Mouse (Mus musculus): ENCODE measurements around the gene Esrp2.

Gene Esrp2

DNA sequence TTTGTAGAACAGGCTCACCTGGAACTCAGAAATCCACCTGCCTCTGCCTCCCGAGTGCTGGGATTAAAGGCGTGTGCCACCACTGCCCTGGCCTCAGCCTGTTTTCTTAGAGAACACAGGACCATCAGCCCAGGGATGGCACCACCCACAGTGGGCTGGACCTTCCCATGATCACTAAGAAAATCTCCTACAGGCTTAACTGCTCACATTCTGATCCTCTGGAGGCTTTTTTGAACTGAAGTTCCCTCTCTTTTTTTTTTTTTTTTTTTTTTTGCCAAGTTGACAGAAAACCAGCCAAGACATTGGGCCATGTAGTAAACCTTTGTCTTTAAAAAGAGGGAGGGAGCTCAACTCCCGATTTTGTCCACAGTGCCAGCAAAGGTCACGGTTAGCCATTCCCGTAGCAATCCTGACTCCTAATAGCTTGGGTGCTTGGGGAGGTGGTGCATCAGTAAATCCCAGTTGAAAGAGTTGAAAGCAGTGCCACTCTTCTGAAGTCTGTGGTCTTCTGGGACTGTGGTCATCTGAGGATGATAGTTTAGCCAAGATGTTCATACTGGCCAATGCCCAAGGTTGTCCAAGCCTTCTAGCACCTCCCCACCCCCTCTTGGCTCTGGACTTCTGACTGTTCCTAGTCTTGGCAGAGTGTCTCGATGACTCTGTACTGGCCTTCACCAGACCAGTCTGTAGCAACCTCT lies 11.2 kb upstream of the Esrp2 start:
- DNase-seq (ENCODE audit: low read depth, low spot score): no peak

DNA sequence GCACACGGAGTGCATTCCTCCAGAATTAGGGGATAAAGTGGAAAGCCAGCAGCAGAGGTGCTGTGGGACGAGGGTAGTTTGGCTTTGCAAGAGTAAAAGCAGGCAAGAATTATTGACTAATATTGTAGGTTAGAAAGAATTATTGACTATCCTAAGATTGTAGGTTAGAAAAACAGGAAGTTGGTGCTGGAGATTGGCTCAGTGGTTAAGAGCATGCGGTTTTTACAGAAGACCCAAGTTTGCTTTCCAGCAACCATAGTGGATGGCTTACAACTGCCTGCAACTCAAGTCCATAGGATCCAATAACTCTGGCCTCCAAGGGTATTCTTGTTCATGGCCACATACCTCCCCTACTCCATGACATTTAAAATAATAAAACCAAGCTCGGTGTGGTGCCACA lies 9.2 kb upstream of the Esrp2 start:
- no peak for DNase-seq (ENCODE audit: low read depth, low spot score)

DNA sequence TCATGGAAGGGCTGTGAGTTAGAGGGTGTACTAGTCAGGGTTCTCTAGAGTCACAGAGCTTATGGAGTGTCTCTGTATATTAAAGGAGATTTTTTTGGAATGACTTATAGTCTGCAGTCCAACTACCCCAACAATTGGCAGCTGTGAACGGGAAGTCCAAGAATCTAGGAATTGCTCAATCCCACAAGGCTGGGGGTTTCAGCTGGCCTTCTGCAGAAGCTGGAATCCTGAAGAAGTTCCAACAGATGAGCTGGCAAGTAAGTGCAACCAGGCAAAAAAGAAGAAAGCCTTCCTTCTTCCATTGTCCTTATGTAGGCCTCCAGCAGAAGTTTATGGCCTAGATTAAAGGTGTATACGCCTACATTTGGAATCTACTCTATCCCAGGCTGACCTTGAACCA lies 8.6 kb upstream of the Esrp2 start:
- no peak for DNase-seq (ENCODE audit: low read depth, low spot score)

DNA sequence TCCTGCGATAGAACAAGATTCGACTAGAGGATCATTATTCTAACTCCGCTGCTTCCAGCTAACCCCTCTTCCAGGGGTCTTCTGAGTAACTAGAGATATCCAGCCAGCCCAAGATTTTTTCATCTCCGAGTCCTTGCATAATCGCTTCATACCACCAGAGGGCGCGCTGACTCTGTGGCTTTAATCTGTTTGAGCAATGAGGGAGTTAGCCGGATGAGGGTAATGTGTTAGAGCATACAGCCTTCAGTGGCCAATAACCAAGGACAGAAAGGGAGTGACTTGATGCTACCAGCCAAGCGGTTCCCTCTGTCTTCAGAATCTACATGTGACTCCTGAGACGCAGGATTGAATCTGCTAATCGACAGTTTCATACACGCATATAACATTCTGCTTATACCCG lies 4.0 kb upstream of the Esrp2 start:
- peak; percentile 79 for DNase-seq (ENCODE audit: low read depth, low spot score)

DNA sequence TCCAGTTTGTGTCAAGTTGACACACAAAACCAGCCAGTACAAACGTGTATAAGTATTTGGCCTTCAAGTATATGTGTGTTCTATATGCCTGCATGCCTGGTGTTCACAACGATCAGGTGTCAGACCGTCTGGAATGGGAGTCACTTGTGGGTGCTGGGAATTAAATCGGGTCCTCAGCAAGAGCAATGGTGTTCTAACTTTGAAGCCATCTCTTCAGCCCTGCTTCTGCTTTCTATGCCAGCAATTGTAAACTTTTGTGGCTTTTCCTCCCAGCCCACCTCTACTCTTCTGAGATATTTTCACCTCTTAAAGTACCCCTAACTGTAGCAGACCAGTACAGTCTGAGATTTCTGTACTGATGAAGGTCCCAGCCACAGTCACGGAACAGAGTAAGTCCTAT lies 3.4 kb upstream of the Esrp2 start:
- no peak for DNase-seq (ENCODE audit: low read depth, low spot score)

DNA sequence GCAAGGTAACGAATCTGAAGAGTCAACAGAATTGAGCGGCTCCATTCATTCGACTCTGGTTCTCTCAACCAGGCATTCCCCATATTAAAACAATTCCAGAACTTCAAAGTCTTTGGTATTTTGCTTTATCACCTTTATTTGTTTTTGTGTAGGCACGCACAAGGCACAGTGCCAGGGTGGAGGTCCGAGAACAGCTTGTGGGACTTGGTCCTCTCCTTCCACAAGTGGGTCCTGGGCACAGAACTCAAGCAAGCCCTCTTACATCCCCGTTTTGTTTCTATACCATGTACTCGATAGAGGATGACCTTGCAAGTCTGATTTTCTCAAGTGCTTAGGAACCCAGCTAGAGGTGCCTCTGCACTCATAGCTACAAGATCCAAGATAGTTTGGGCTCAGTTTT lies 1.8 kb upstream of the Esrp2 start:
- DNase-seq (ENCODE audit: low read depth, low spot score): no peak

DNA sequence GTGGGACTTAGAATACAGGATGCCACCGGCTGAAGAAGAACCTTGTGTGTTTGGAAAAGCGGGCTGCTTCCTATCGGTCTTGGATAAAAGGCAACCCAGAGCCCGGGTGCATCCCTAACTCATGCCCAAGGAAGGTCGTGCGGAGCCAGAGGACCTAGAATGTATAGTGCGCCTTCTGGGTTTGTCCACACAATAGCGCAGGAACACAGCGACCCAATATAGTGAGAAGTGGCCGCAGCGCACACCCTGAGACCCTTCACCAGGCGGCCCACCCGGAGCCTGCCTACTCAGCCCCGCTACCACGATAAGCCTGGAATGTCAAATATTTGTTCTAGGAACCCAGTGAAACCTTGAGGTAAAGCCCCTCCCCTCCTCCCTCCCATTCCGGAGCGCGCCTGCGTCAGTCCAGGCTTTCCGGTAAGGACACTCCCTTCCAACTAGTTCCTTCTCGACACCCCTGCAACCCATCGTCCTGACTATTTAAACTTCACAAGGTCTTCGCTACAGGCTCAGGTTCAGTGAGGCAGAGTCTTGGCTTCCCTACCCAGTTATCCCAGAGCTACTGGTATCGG lies 1.2 kb upstream of the Esrp2 start:
- no peak for DNase-seq (ENCODE audit: low read depth, low spot score)

DNA sequence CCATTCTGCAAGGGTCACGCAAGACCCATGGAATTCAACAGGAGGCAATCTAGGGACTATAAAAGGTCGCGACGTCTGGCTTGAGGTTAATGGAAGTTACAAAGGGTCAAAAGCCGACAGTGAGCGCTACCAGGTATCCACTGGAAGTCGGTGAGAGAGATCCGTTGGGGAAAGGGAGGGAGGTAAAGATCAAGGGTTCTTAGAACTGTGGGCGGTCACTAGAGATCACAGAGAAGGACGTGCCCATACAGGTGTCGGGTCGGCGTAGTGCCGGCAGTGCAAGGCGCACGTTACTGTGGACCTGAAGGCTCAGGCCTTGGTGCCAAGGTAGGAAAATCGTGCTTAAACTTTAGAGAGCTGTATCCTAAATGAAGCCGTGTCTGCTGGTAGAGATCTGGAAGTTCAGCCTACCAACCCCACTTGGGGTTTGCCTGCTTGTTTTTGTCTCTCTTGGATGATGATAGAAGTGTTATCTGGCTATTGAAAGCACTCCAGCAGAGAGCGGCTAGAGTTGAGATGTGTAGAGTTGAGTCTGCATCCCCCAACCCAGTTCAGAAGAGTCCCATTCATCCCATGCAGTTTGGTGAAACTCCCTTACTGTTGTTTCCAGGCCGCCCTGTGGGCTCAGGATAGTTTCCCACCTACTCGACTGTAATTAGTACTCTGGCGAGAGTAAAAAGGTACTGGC lies 588 bp upstream of the Esrp2 start:
- DNase-seq (ENCODE audit: low read depth, low spot score): no peak

DNA sequence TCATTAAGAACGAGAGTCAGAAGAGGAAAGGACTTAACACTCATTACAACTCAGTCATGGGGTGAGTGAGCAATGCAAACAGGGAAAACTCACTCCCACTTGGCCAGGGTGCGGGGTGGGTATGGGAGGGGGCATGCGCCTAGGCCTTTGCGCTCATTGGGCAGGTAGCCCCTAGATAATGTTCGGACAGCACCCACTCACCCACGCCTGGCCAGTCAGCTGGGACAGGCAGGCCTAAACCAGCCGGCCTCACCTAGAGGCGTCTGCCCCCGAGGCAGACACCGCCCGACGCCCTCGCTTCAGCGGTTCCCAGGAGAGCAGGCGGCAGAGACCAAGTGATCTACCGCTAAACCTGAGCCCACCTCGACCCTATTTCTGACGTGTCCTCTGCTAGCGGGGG lies 1.1 kb downstream of the Esrp2 start:
- no peak for DNase-seq (ENCODE audit: low read depth, low spot score)

DNA sequence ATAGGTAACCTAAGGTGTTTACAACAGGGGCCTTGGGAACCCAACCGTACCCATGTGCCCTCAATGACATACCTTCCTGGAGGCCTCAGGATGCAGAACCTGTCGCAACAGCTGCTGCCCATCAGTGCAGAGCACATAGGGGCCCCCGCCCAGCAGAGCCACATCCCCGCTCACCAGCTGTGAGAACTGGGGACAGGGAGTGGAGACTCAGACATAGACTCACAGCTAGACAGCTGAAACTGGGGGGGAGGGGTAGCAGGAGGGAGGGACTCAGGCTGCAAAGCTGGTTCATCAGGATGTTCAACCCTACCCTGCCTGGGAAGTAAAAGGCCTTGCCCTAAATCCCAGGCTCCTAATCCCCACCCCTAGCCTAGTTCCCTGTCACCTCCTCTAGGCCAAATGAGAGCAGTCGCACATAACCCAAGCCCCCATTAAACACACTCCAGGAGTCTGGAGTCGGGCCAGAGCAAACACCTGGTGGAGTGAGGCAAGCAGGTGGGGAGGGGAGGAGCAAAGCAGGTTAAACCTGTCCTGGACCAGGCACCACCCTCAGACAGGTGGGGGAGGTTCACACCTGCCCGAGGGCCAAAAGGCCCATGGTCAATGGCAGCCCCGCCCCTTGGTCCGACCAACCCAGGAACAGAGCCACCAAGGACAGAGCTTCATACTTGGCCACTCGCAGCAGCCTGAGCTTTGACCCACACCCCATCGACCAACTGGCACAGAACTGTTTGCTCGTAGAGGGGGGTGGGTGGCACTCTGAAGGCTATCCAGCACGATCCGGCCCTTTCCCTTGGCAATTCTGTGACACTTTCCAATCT lies 1.8 kb downstream of the Esrp2 start:
- no peak for DNase-seq (ENCODE audit: low read depth, low spot score)

DNA sequence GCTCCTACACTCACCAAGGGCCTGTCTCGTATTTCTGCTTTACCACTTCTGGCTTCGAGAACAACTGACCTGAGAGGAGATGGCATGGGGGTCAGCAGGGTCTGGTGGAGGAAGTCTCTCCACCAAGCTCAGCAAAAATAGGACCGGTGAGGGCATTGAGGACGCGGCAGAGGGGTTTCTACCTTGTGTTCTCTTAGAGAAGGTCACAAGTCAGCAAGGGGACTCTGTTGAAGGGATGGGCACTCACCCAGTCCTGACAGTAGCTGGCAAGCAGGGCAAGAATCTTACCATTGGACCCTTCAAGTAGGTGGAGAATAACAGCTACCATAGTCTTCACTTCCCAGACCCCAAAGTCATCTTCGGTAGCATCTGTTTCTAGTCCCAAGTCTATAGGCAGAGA lies 2.8 kb downstream of the Esrp2 start:
- DNase-seq (ENCODE audit: low read depth, low spot score): no peak

DNA sequence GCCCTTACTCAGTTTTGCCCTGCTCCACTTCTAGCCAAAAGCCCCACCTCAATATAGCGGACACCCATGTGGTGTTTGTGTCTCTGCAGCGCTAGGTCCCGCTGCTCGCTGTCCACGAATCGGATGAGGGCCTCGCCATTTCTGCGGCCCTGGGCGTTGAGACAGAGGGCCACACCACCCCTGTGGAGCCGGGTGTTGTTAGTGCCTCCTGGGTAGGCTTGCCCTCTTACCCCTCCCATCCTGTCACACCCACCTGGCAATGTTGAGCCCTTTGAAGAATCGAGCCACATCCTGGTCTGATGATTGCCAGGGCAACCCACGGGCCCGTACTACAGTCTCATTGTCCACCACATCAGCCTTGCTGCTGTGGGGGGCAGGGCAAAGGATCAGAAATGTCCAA lies 3.2 kb downstream of the Esrp2 start:
- no peak for DNase-seq (ENCODE audit: low read depth, low spot score)

DNA sequence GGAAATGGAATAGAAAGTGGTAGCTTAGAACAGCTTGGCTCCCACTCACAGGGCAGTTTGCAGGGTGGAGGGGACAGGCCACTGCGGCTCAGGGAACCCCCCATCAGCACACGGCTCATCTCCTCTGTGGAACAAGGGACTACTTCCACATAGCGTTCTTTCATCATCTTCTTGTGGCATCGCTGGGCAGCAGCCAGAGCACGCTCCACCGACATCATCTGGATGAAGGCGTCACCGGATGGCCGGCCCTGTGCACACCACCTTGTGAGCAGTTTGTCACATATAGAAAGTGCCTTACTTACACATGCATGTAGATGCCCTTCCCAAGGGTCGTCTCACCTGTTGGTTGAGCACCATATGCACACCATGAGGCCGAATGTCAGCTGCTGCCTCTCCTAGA lies 4.4 kb downstream of the Esrp2 start:
- DNase-seq (ENCODE audit: low read depth, low spot score): no peak

DNA sequence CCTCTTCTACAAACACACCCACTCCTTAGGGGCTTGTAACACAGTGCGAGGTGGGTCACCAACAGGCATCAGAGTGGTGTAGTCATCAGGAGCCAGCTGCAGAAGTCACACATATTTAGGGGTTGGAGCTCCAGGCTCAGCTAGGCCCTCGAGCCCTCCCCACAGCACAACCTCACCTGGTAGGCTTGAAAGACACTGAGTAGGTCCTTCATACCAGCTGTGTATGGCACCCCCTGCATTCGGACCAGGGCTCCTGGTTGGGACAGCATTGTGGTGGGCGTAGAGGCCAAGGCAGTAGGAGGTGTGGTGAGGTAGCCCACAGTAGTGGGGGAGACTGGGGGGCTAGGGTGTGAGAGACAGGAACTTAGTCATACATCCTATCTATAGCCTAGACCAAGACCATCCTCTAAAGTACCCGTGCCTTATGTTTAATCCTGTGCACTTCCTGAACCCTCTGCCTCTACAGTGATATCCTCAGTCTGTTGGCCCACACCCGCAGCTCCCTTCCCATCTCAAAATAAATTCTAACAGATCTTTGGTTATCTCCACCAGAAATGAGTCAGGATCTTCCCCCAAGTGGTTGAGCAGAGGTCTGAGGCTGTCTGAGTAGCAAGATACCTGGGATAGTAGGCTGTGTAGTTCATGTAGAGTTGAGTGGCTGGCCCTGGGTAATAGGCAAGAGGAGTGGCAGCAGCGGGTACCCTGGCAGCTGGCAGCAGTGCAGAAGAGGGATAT lies 5.1 kb downstream of the Esrp2 start:
- no peak for DNase-seq (ENCODE audit: low read depth, low spot score)

DNA sequence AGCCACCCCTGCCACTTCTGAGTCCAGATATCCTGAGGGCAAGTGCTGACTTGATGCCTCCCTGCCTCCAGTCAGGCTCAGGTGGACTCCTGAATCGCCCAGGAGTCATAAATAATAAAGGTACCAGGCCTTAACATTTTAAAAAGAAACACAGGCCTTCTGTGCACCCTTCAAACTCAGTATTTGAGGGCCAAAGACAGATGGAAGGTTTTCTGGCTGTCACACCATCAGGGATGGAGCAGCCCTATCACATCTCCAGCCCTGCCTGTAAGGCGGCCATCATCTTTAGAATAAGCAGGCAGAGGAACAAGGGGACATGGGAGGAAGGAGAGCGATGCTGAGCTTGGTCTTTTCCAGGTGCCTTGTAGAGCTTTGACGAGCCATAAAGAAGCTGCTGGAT lies 5.8 kb downstream of the Esrp2 start:
- DNase-seq (ENCODE audit: low read depth, low spot score): no peak

DNA sequence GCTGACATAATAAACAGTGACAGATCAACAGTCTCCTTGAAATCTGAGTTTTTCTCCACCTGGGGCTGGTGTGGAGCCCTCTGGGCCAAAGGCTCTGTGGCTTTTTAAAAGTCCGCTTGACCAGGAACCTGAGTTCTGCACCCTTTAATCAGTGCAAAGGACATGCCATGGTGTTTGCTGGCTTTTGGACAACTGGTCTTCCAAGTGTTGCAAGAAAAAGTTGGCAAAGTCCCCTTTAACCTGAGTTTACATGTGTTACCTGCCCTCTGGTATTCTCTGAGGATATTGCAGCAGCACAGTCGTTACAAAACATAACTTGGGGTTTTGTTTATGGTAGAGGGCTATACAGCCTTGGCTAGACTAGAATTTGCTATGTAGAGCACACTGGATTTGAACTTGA lies 6.3 kb downstream of the Esrp2 start:
- no peak for DNase-seq (ENCODE audit: low read depth, low spot score)

DNA sequence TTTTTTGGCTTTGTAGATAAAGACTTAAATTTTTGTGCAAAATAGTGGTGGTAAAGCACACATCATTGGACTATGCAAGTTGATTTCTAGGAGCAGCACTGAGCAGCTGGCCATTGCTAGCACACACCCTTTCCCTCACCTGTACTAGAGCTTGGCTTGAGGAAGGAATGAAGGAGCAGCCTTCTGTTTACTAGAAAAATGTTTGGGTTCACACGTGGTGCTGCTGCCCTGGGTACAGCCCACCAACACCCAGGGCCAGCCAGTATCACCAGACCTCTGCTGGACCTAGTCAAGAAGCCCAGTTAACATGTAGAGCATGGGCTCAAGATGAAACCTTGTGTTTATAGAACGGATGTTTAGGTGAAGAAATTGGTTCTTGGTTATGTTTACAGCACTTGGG lies 6.8 kb downstream of the Esrp2 start:
- no peak for DNase-seq (ENCODE audit: low read depth, low spot score)

DNA sequence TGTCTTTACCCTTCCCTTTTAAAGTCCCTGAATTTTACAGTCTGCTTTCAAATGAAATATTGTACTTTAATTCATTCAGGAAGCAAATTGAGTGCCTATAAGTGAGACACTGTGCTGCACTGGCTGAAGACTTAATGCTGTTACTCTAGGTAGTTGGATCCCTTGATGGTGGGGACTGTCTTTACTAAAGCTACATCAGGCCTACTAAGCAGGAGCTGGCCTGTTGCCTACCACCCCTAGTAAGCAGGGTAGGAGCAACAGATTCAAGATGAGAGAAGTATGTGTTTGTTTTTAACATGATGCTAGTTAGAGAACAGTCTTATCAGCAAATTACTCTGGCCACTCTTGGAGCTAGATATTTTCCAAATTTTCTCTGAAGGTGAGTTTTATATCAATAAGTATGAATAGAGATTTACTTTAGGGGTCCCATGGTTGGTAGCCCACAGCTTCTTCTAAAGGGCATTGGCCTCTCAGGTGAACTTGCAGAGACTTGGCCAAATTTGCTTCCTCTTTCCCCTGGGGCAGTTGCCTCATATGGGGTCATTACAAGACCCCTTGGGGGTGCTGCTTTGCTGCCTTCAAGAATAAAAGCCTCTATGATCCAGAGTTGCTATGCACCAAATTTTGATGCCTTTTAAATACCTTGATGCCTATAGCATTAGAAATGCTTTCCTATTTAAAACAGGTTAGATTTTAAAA lies 7.4 kb downstream of the Esrp2 start:
- DNase-seq (ENCODE audit: low read depth, low spot score): no peak

DNA sequence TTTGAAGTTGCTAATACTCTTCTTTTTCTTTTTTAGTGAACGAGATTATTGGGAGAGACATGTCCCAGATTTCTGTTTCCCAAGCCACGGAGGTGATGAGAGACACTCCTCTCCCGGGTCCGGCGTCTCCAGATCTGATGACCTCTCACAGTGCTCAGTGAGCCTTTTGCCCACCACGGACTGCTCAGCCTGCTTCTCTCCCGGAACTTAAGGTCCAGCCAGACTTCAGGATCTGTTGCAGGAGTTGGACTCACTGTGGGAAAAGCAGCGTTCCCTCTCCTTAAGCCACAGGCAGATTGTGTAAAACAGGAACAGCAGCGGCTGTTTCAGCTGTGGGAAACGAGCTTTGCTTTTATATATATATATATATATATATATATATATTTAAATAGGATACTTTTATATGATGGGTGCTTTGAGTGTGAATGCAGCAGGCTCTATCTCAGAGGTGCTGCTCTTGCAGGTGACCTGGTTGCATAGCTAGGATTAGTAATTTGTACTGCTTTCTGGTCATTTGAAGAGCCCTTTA lies 8.8 kb downstream of the Esrp2 start:
- DNase-seq (ENCODE audit: low read depth, low spot score): no peak

DNA sequence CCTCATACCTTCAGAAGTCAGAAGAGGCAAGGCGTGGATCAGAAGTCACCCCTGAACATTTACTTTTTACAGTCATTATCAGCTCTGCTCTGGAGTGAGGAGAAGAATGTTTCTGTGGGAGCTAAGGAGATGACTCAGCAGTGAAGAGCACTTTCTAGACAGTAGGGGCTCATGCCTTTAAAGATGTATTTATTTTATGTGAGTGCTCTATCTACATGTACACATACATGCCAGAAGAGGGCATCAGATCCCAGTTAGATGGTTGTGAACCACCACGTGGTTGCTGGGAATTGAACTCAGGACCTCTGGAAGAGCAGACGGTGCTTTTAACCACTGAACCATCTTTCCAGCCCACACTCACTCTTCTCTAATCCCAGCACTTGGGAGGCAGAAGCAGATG lies 9.7 kb downstream of the Esrp2 start:
- no peak for DNase-seq (ENCODE audit: low read depth, low spot score)

DNA sequence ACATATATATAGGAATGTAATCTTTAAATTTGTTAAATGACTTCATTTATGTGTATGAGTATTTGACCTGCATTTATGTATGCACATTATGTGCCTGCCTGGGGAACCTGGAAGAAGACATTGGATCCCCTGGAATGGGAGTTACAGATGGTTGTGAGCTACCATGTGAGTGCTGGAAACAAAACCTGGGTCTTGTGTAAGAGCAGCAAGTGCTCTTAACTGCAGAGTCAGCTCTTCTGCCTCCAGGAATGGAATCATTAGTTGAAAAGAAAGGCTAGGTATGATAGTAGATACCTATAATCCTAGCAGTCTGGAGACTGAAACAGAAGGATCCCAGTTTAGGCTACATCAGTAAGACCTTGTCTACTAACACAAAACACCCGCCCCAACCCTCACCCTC lies 10.7 kb downstream of the Esrp2 start:
- DNase-seq (ENCODE audit: low read depth, low spot score): no peak

Data from embryo, embryonic 11.5 days (tissue).